Comparison of ENCODE assay signal across 10 mouse cellular contexts in the genomic region with DNA sequence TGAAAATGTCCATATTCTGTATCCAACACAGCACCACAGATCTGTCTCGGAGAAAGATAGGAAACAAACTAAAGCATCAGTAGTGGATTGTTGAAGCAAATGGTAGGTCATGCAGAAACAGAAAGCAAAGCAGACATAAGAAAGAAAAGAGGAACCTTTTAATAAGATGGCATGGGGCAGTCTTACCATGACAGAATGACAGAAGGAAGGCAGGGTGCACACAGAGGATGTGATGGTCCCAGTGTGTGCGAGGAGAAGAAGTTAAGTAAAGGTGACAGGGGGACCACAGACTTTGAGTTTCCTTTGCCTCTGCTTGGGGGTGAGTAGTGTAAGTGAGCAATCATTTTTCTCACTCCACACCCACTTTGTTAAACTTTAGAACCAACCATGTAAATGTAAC.
"Had no signal": no experiment of that assay in that cellular context is flagged by ENCODE, and none has a peak within 500 bp of the region (broad histone marks: within the 10 kb centered on the region; RNA-seq: fewer than 3 reads in every experiment).

No protein-coding gene starts in this region.

- DNase-seq: kidney, adult 11 months; kidney, postnatal 14 days; layer of hippocampus, postnatal 36 days; lung, adult 2 months; lung, postnatal 36 days; spleen, adult 18-20 months; thymus, adult 18-20 months; thymus, postnatal 25 days had no signal

- ATAC-seq: lung, postnatal 0 days; midbrain, embryonic 16.5 days had no signal
